Mouse (Mus musculus): Measurements from ENCODE around the gene Cdc20b.

DNA sequence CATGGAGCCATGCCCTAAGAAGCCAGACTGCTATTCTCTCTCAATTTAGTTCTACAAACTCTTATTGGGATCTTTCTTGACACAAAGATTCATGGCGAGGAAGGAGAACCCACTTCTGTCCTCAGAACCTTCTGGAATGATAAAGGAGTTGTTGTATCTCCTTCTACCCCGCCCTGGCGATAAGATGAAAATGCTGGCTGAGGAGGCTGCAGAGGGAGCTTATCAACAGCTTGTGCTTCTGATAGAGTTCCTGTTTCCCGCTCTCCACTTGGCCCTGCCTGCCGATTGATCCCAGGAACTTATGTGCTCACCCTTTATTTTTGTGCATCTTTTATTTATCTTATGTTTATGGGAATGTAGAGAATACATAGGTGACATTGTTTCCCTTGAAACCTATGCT, 49.8 kb downstream of the Cdc20b start:
- TF ChIP-seq CTCF (IDR thresholded peaks at IDR 0.05; ENCODE audit: control insufficient read depth, insufficient read depth, low read length) = no peak
- TF ChIP-seq POLR2A (IDR thresholded peaks at IDR 0.05; ENCODE audit: borderline replicate concordance, control insufficient read depth, low read depth, low read length) = no peak
